Mouse (Mus musculus) midbrain, embryonic 10.5 days (tissue): ENCODE data around the gene Foxn4. TPM values are rescaled to one million over a fixed set of nuclear protein-coding genes. Genes with fewer than 3 reads are reported as not detected.

ENCODE experiments used
- DNase-seq: peaks from one replicate; pipeline ENCODE4 v3.0.0-alpha.2; 2017; ENCODE audit warnings: low spot score
- H3K27ac ChIP-seq: fragments of 300-500 bp; sonication (generic); replicated peaks from 2 replicates; pipeline ENCODE4 v1.5.1; 2016; ENCODE audit warnings: mild to moderate bottlenecking
- H3K27me3 ChIP-seq: fragments of 300-500 bp; sonication (generic); 2 replicates; pipeline ENCODE4 v1.6.1; 2016; ENCODE audit warnings: low read depth, mild to moderate bottlenecking; ENCODE audit not compliant: poor library complexity, severe bottlenecking
- H3K36me3 ChIP-seq: fragments of 300-500 bp; sonication (generic); 2 replicates; pipeline ENCODE4 v1.6.1; 2016; ENCODE audit warnings: mild to moderate bottlenecking, moderate library complexity
- H3K4me1 ChIP-seq: fragments of 300-500 bp; sonication (generic); 2 replicates; pipeline ENCODE4 v1.6.1; 2016
- H3K4me3 ChIP-seq: fragments of 300-500 bp; sonication (generic); 2 replicates; pipeline ENCODE4 v1.5.1; 2016; ENCODE audit warnings: mild to moderate bottlenecking, moderate library complexity
- H3K9me3 ChIP-seq: fragments of 300-500 bp; sonication (generic); replicated peaks from 2 replicates; pipeline ENCODE4 v1.6.1; 2016; ENCODE audit warnings: mild to moderate bottlenecking
- WGBS: fragments of 180-500 bp; shearing (Covaris S2); methylation state at CpG from one replicate; pipeline ENCODE4 v1.1.7; 2016; 5-methylcytosine and 5-hydroxymethylcytosine counted together
- polyA plus RNA-seq: library from polyadenylated mRNA; unstranded; fragments of >200 nt; fragmentation: Nextera tagmentation; extraction: Ambion mirVana; gene quantifications from 2 replicates; pipeline ENCODE4 v1.2.1, GENCODE M21; 2016

Gene Foxn4
- polyA plus RNA-seq, 1 experiment from 2014 or later: 7.2 TPM

GRCm38 (mm10) chr5:114206158-114206557 is 67.4 kb downstream of the Foxn4 start:
- H3K9me3 ChIP-seq: no peaks in the 10 kb centered on the region
- no peak overlapping the region for H3K27ac ChIP-seq
- no peaks in the 10 kb centered on the region for H3K36me3 ChIP-seq
- no peak for DNase-seq
- WGBS: 79% methylated on average over 2 of the region's 2 CpGs
- H3K27me3 ChIP-seq: no peaks in the 10 kb centered on the region
- H3K4me1 ChIP-seq: no peaks in the 10 kb centered on the region
- H3K4me3 ChIP-seq: no peak overlapping the region

Other genes starting within 250 kb of the Foxn4 start
- gene Usp30, start 208.3 kb downstream of the Foxn4 start, polyA plus RNA-seq: 13.0 and 15.6 TPM in 2 replicates
- gene Svop, start 182.2 kb downstream of the Foxn4 start, polyA plus RNA-seq: 8.9 and 17.7 TPM in 2 replicates
- 12.2 and 12.8 TPM in 2 replicates for gene Alkbh2, start 145.6 kb downstream of the Foxn4 start, polyA plus RNA-seq
- gene Ung, start 143.4 kb downstream of the Foxn4 start, polyA plus RNA-seq: 58.9 and 67.5 TPM in 2 replicates
- gene Acacb, start 127.3 kb downstream of the Foxn4 start, polyA plus RNA-seq: 2.6 and 3.3 TPM in 2 replicates
- gene Myo1h, start 15.4 kb upstream of the Foxn4 start, polyA plus RNA-seq: 0.57 and 0.75 TPM in 2 replicates
- gene Kctd10, start 106.7 kb upstream of the Foxn4 start, polyA plus RNA-seq: 103 and 114 TPM in 2 replicates
- 49.8 and 56.9 TPM in 2 replicates for gene Ube3b, start 106.8 kb upstream of the Foxn4 start, polyA plus RNA-seq
- 32.4 and 34.1 TPM in 2 replicates for gene Mmab, start 170.3 kb upstream of the Foxn4 start, polyA plus RNA-seq
- gene Mvk, start 170.5 kb upstream of the Foxn4 start, polyA plus RNA-seq: 62.3 and 65.2 TPM in 2 replicates